Mouse (Mus musculus) CD4-positive naive resting alpha-beta T cell, adult 57 days (primary cell): Measurements from ENCODE around the gene Pea15a. TPM values are rescaled to one million over a fixed set of nuclear protein-coding genes. Genes with fewer than 3 reads are reported as not detected.

Experiments
- total RNA-seq: library from RNA; stranded (reverse); gene quantifications from one replicate; pipeline ENCODE4 v1.2.4, GENCODE M21; 2023

The Pea15a gene
- total RNA-seq, result 60.4 TPM

GRCm38 (mm10) chr1:172206141-172206917 lies at the start of gene Pea15a:
Gene Pea15a, minus strand, starts transcription at chr1:172206804.

GRCm38 (mm10) chr1:172219451-172220406 lies 13.1 kb upstream of the Pea15a start, which contains the start of gene Casq1:
Gene Casq1, minus strand, starts transcription at chr1:172219868.

GRCm38 (mm10) chr1:172147835-172148278 lies 58.7 kb downstream of the Pea15a start, which contains the start of gene Dcaf8:
Gene Dcaf8, plus strand, starts transcription at chr1:172148084.

Other genes with a start within 250 kb of the Pea15a start
- 2.1 TPM for gene Vangl2, start 178.4 kb downstream of the Pea15a start, total RNA-seq
- gene Nhlh1, start 149.2 kb downstream of the Pea15a start, total RNA-seq, result not detected
- gene Copa, start 124.3 kb downstream of the Pea15a start, total RNA-seq, result 137 TPM
- 78.6 TPM for gene Ncstn, start 124.0 kb downstream of the Pea15a start, total RNA-seq
- 45.9 TPM for gene Pex19, start 80.0 kb downstream of the Pea15a start, total RNA-seq
- 112 TPM for gene Dcaf8, start 58.7 kb downstream of the Pea15a start, total RNA-seq
- not detected for gene Casq1, start 13.1 kb upstream of the Pea15a start, total RNA-seq
- not detected for gene Atp1a4, start 51.6 kb upstream of the Pea15a start, total RNA-seq
- 29.2 TPM for gene Igsf8, start 54.8 kb upstream of the Pea15a start, total RNA-seq
- 0.18 TPM for gene Atp1a2, start 91.3 kb upstream of the Pea15a start, total RNA-seq
- gene Kcnj9, start 122.5 kb upstream of the Pea15a start, total RNA-seq, result not detected
- 1.5 TPM for gene Kcnj10, start 134.4 kb upstream of the Pea15a start, total RNA-seq
- gene Pigm, start 169.7 kb upstream of the Pea15a start, total RNA-seq, result 31.0 TPM